Mouse (Mus musculus): ENCODE measurements around the gene Tns3.

DNA sequence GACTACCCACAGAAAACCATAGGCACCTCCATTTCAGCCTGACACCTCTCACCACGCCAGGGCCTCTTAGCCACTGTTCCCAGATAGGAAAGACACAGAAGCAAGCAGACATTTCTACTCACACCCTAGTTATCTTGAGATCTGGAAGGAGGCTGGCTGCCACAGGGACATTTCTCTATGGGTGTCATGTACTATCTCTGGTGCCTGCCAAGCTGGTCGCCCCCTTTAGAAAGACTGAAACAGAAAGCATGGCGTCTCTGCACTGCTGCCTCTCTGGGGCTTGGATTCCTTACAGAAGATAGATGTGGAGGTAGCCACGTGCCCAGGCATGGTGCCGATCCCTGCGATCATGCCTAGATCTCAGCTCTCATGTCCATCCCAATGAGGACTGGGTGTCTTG lies 182.8 kb downstream of the Tns3 start:
- TF ChIP-seq CTCF (IDR thresholded peaks at IDR 0.05; ENCODE audit: low read depth, low read length) (no peak), POLR2AphosphoS5 (IDR thresholded peaks at IDR 0.05; ENCODE audit: insufficient replicate concordance, low read depth, low read length) (no peak), GATA1 (IDR thresholded peaks at IDR 0.05; ENCODE audit: borderline replicate concordance, low read length) (no peak), TAL1 (conservative IDR thresholded peaks at IDR 0.05; ENCODE audit: low read depth, low read length) (no peak)

Data from G1E (cell line).